Mouse (Mus musculus): Measurements from ENCODE around the gene Olfr1141. TPM values are rescaled to one million over a fixed set of nuclear protein-coding genes. Genes with fewer than 3 reads are reported as not detected.

The Olfr1141 gene
- not detected in 2 replicates for polyA plus RNA-seq (2014; fragmentation: Nextera tagmentation; extraction: Ambion mirVana)

DNA sequence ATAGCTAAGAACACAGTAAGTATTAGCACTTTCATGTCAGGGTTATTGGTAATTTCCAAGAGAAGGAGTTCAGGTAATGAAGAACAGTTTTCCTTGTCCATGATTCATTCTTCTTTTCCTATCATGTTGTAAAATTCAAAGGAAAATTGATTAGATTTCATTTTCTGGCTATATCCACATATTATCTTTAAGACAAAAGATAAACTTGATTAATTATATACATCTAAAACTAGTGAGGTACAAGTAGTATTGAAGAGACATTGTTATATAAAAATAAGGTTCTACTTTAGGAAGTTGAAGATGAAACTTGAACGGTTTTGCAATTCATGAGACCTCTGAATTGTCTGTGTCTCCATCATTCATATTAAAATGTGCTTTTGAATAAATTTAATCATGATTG lies at the start of gene Olfr1141:
TSS of gene Olfr1141 (minus strand) at position 101 of the 400 bp plus-strand sequence.
- no peak within 1 kb of the TSS for H3K27ac ChIP-seq (ENCODE audit: low read depth, low read length)
- H3K4me3 ChIP-seq (ENCODE audit: low read depth, low read length) = no peak within 1 kb of the TSS
- ATAC-seq (replicated peaks; ENCODE audit: low FRiP score) (no peak), DNase-seq (ENCODE audit: low spot score) (no peak)
- H3K27me3 ChIP-seq (ENCODE audit: control insufficient read depth, insufficient read depth, low read length) = no peaks in the 10 kb centered on the region
- H3K4me1 ChIP-seq (replicated peaks; ENCODE audit: control insufficient read depth, insufficient read depth, low read length) = no peaks in the 10 kb centered on the region
- H3K4me2 ChIP-seq (ENCODE audit: low read depth, low read length, severe bottlenecking) = no peak within 1 kb of the TSS
- H3K9me3 ChIP-seq (ENCODE audit: control insufficient read depth, low read length) = no peaks in the 10 kb centered on the region
- H3K36me3 ChIP-seq (ENCODE audit: control insufficient read depth, insufficient read depth, low read length) = no peaks in the 10 kb centered on the region
- 86% methylated on average over 1 of the region's 1 CpGs for WGBS
- no peak within 1 kb of the TSS for H3K9ac ChIP-seq (ENCODE audit: low read length)

DNA sequence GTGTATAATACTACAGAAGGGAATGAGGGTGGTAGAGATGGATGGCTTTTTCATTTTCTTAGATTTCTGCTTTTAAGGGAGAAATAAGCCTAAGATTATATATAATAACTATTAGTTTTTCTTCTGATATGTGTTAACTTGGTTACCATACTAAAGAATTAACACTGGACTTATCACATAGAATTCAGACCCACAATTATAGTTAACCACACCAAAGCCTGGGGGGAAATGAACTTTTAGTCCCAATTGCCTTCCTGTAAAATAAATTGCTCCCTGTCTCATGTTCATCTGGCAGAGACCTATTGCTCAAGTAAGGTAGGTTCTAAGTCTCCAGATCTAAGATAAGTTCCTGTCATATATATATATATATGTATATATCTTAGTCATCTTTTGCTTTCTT lies 46.5 kb upstream of the Olfr1141 start, which contains the start of gene Olfr1143:
TSS of gene Olfr1143 (plus strand) at position 301 of the 400 bp plus-strand sequence.
- DNase-seq (ENCODE audit: low spot score) = no peak
- H3K4me1 ChIP-seq (replicated peaks; ENCODE audit: control insufficient read depth, insufficient read depth, low read length) = no peaks in the 10 kb centered on the region

DNA sequence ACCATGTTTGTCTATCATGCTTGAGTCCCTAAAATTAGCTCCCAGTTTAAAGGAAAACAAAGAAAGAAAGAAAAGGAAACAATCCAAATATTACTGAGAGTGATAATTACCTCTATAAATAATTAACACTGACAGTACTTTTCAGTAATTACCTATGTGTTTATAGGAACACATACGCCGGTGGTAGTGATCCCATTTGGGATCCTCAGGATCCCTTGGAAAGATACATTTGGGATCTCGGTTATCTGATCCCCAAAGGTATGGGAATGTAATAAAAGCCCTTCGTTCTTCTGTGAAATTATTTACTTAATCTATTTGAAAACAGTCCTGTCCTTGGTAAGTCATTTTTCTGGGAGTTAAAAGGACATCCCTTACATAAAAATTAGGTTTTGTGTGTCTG lies 25.4 kb upstream of the Olfr1141 start, which contains the start of gene Olfr152:
TSS of gene Olfr152 (plus strand) at position 301 of the 400 bp plus-strand sequence.
- no peak for DNase-seq (ENCODE audit: low spot score)
- no peak for ATAC-seq (replicated peaks; ENCODE audit: low FRiP score)

More for the DNA sequence above, 46.5 kb upstream of the Olfr1141 start, which contains the start of gene Olfr1143:
- Histone ChIP-seq H3K4me3 (ENCODE audit: low read depth, low read length) (no peak within 1 kb of the TSS), H3K4me2 (ENCODE audit: low read depth, low read length, severe bottlenecking) (no peak within 1 kb of the TSS), H3K27ac (ENCODE audit: low read depth, low read length) (no peak within 1 kb of the TSS), H3K27me3 (ENCODE audit: control insufficient read depth, insufficient read depth, low read length) (no peaks in the 10 kb centered on the region), H3K9ac (ENCODE audit: low read length) (no peak within 1 kb of the TSS), H3K36me3 (ENCODE audit: control insufficient read depth, insufficient read depth, low read length) (no peaks in the 10 kb centered on the region), H3K9me3 (ENCODE audit: control insufficient read depth, low read length) (no peaks in the 10 kb centered on the region)
- ATAC-seq (replicated peaks; ENCODE audit: low FRiP score) = no peak

DNA sequence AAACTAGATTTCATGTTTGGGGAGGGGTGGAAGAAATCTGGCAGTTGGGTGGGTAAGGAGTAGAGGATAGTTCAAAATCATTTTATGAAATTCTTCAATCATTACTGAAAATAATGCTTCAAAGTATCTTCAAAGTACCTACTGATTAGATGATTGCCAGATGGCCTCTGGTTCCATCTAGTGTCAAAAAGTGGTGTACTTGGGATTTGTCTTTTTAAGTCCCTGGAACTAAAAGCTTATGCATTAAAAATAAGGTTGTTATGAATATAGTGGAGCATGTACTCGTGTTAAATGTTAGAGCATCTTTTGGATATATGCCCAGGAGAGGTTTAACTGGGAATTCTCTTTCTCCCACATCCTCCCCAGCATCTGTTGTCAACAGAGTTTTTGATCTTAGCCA lies 22.4 kb upstream of the Olfr1141 start:
- ATAC-seq (replicated peaks; ENCODE audit: low FRiP score) (no peak), DNase-seq (ENCODE audit: low spot score) (no peak)
- H3K4me3 ChIP-seq (ENCODE audit: low read depth, low read length) = no peak overlapping the region
- H3K36me3 ChIP-seq (ENCODE audit: control insufficient read depth, insufficient read depth, low read length) = no peaks in the 10 kb centered on the region
- H3K4me2 ChIP-seq (ENCODE audit: low read depth, low read length, severe bottlenecking) = no peak overlapping the region
- whole genome bisulfite sequencing = 58% methylated on average over 1 of the region's 1 CpGs
- no peaks in the 10 kb centered on the region for H3K27me3 ChIP-seq (ENCODE audit: control insufficient read depth, insufficient read depth, low read length)
- H3K27ac ChIP-seq (ENCODE audit: low read depth, low read length) = no peak overlapping the region
- no peak overlapping the region for H3K9ac ChIP-seq (ENCODE audit: low read length)
- H3K4me1 ChIP-seq (replicated peaks; ENCODE audit: control insufficient read depth, insufficient read depth, low read length) = no peaks in the 10 kb centered on the region
- no peaks in the 10 kb centered on the region for H3K9me3 ChIP-seq (ENCODE audit: control insufficient read depth, low read length)

More for the DNA sequence above, 25.4 kb upstream of the Olfr1141 start, which contains the start of gene Olfr152:
- Histone ChIP-seq H3K4me3 (ENCODE audit: low read depth, low read length) (no peak within 1 kb of the TSS), H3K9me3 (ENCODE audit: control insufficient read depth, low read length) (no peaks in the 10 kb centered on the region), H3K36me3 (ENCODE audit: control insufficient read depth, insufficient read depth, low read length) (no peaks in the 10 kb centered on the region), H3K27ac (ENCODE audit: low read depth, low read length) (no peak within 1 kb of the TSS), H3K4me1 (replicated peaks; ENCODE audit: control insufficient read depth, insufficient read depth, low read length) (no peaks in the 10 kb centered on the region), H3K27me3 (ENCODE audit: control insufficient read depth, insufficient read depth, low read length) (no peaks in the 10 kb centered on the region), H3K4me2 (ENCODE audit: low read depth, low read length, severe bottlenecking) (no peak within 1 kb of the TSS), H3K9ac (ENCODE audit: low read length) (no peak within 1 kb of the TSS)
- WGBS = 87% methylated on average over 4 of the region's 4 CpGs

DNA sequence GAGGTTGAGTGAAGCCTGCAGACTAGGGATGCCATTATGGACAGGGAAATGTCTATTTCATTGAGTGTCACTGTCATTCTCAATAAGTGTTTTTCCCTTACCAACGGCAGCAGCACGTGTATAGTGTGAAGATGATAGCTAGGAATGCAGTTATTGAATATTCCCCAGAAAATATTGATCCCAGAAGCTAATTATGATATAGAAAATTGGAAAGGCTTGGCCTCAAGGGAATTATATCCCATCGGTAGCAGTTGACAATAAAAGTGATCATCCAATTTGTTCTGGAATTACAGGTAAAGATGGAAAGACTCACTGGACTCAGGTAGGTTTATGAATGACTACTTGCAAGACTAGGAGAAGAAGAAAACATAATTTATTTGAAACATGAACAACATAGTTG lies 10.3 kb downstream of the Olfr1141 start, which contains the start of gene Olfr1140:
TSS of gene Olfr1140 (plus strand) at position 301 of the 400 bp plus-strand sequence.
- Histone ChIP-seq H3K9ac (ENCODE audit: low read length) (no peak within 1 kb of the TSS), H3K4me2 (ENCODE audit: low read depth, low read length, severe bottlenecking) (no peak within 1 kb of the TSS), H3K4me1 (replicated peaks; ENCODE audit: control insufficient read depth, insufficient read depth, low read length) (no peaks in the 10 kb centered on the region), H3K27me3 (ENCODE audit: control insufficient read depth, insufficient read depth, low read length) (no peaks in the 10 kb centered on the region), H3K9me3 (ENCODE audit: control insufficient read depth, low read length) (no peaks in the 10 kb centered on the region), H3K4me3 (ENCODE audit: low read depth, low read length) (no peak within 1 kb of the TSS), H3K27ac (ENCODE audit: low read depth, low read length) (no peak within 1 kb of the TSS), H3K36me3 (ENCODE audit: control insufficient read depth, insufficient read depth, low read length) (no peaks in the 10 kb centered on the region)
- 70% methylated on average over 3 of the region's 3 CpGs for WGBS
- DNase-seq (ENCODE audit: low spot score) (no peak), ATAC-seq (replicated peaks; ENCODE audit: low FRiP score) (no peak)

DNA sequence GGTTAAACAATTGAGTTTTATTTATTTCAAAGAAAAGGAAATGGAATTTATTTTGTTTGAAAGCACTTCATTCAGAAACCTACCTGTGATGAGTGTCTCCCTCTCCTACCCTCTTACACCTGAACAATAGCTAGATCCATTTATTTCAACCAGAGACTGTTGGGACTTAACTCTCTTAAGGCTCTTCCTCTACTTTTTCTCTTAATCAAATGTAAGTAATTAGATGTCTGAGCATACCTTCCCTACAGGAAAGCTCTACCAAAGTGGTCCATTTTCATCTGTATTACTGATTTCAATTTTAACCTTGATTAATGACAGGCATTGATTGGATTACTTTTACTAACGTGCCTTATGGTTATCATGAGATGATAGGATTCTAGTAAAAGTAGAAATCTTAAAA lies 13.9 kb downstream of the Olfr1141 start, which contains the start of gene Olfr1138:
TSS of gene Olfr1138 (minus strand) at position 101 of the 400 bp plus-strand sequence.
- Histone ChIP-seq H3K27ac (ENCODE audit: low read depth, low read length) (no peak within 1 kb of the TSS), H3K9ac (ENCODE audit: low read length) (no peak within 1 kb of the TSS), H3K27me3 (ENCODE audit: control insufficient read depth, insufficient read depth, low read length) (no peaks in the 10 kb centered on the region), H3K4me1 (replicated peaks; ENCODE audit: control insufficient read depth, insufficient read depth, low read length) (no peaks in the 10 kb centered on the region), H3K9me3 (ENCODE audit: control insufficient read depth, low read length) (no peaks in the 10 kb centered on the region), H3K4me3 (ENCODE audit: low read depth, low read length) (no peak within 1 kb of the TSS), H3K4me2 (ENCODE audit: low read depth, low read length, severe bottlenecking) (no peak within 1 kb of the TSS), H3K36me3 (ENCODE audit: control insufficient read depth, insufficient read depth, low read length) (no peaks in the 10 kb centered on the region)
- WGBS = 83% methylated on average over 1 of the region's 1 CpGs
- ATAC-seq (replicated peaks; ENCODE audit: low FRiP score) = no peak
- DNase-seq (ENCODE audit: low spot score) = no peak

DNA sequence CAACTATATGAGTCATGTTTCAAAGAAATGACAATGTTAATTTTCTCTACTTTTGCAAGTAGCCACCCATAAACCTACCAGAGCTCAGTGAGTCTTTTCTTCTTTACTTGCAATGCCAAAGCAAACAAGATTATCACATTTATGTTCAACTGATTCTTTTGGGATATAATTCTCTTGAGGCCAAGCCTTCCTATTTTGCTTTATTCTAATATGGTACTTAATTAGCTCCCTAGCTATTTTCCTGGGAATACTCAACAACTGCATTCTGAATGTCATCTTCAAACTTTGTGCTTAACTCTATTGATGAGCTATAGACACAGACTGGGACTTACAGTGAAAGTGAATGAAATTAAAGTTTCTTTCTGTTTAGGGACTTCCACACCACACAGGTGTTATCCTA lies 40.7 kb downstream of the Olfr1141 start, which contains the start of gene Olfr1137:
TSS of gene Olfr1137 (minus strand) at position 101 of the 400 bp plus-strand sequence.
- no peak within 1 kb of the TSS for H3K27ac ChIP-seq (ENCODE audit: low read depth, low read length)
- H3K9me3 ChIP-seq (ENCODE audit: control insufficient read depth, low read length) = no peaks in the 10 kb centered on the region

More for the DNA sequence above, 40.7 kb downstream of the Olfr1141 start, which contains the start of gene Olfr1137:
- DNase-seq (ENCODE audit: low spot score) = no peak
- no peaks in the 10 kb centered on the region for H3K36me3 ChIP-seq (ENCODE audit: control insufficient read depth, insufficient read depth, low read length)
- no peak within 1 kb of the TSS for H3K4me2 ChIP-seq (ENCODE audit: low read depth, low read length, severe bottlenecking)
- no peaks in the 10 kb centered on the region for H3K27me3 ChIP-seq (ENCODE audit: control insufficient read depth, insufficient read depth, low read length)
- no peak for ATAC-seq (replicated peaks; ENCODE audit: low FRiP score)
- H3K9ac ChIP-seq (ENCODE audit: low read length) = no peak within 1 kb of the TSS
- no peak within 1 kb of the TSS for H3K4me3 ChIP-seq (ENCODE audit: low read depth, low read length)
- no peaks in the 10 kb centered on the region for H3K4me1 ChIP-seq (replicated peaks; ENCODE audit: control insufficient read depth, insufficient read depth, low read length)
